Mouse (Mus musculus) cortical plate, adult 2 months (tissue): ENCODE results near the gene Hsd17b2.

Experiments
- CTCF ChIP-seq: fragments of 200-500 bp; IDR thresholded peaks from 2 replicates; pipeline ENCODE4 v1.5.1; 2011; ENCODE audit warnings: mild to moderate bottlenecking, control low read depth, low read length; ENCODE audit not compliant: insufficient read depth; ENCODE audit errors: extremely low read depth
- POLR2A ChIP-seq: fragments of 200-500 bp; IDR thresholded peaks from 2 replicates; pipeline ENCODE4 v1.6.1; 2011; ENCODE audit warnings: mild to moderate bottlenecking, low read length, control low read depth; ENCODE audit not compliant: insufficient read depth; ENCODE audit errors: extremely low read depth

GRCm38 (mm10) chr8:117786428-117786827, 84.7 kb downstream of the Hsd17b2 start:
- no peak for TF ChIP-seq CTCF
- no peak for TF ChIP-seq POLR2A
